Mouse (Mus musculus): ENCODE results near the gene Sox6.

Sox6 gene

GRCm38 (mm10) chr7:115988109-115988779 is 50.4 kb downstream of the Sox6 start:
- no peak for DNase-seq (ENCODE audit: low read depth in 2 of 2, low spot score in 2 of 2)

DNA sequence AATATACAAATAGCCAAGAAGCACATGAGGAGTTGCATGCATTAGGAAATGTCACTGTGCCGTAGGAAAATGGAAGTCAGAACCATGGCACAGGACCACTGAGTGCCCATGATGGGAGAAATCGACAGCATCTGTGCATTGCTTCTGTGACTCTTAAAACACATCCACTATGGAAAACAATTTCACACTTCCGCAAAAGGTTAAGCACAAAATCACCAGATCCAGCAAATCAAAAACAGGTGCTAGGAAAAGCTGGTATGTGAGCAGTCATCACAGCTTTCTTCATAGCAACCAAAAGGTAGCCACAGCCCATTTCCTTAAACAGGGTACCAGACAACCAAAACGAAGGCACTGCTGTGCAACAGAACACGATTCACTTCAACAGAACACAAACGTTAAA is 52.9 kb downstream of the Sox6 start:
- no peak for DNase-seq (ENCODE audit: low read depth in 2 of 2, low spot score in 2 of 2)

- no peak for DNase-seq (ENCODE audit: low read depth in 2 of 2, low spot score in 2 of 2)
Measured at GRCm38 (mm10) chr7:115984076-115984475, 54.5 kb downstream of the Sox6 start.

GRCm38 (mm10) chr7:115979813-115980512 is 58.6 kb downstream of the Sox6 start:
- no peak for DNase-seq (ENCODE audit: low read depth in 2 of 2, low spot score in 2 of 2)

DNA sequence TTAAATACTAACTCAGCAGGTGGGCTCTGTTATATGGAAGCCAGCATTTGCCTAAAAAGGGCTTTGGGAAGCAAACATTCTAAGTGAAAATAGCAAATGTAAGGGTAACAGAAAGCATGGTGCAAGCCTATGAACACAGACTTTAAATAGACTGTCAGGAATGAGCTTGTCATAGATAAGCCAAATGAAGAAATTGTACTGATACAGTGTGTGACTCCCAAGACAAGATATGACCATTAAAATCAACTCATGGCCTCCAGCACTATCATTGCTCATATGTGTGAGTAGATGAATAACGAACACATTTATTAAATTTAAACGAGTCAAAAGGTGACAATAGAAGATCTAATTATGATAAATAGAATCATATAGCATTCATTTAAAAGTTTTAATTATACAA is 64.1 kb downstream of the Sox6 start:
- DNase-seq (ENCODE audit: low read depth in 2 of 2, low spot score in 2 of 2): no peak

GRCm38 (mm10) chr7:115967186-115967585 is 71.4 kb downstream of the Sox6 start:
- DNase-seq (ENCODE audit: low read depth in 2 of 2, low spot score in 2 of 2): no peak

GRCm38 (mm10) chr7:115966181-115966580 is 72.4 kb downstream of the Sox6 start:
- DNase-seq (ENCODE audit: low read depth in 2 of 2, low spot score in 2 of 2): no peak

- DNase-seq (ENCODE audit: low read depth in 2 of 2, low spot score in 2 of 2): no peak
Measured at GRCm38 (mm10) chr7:115953046-115953445, 85.5 kb downstream of the Sox6 start.

DNA sequence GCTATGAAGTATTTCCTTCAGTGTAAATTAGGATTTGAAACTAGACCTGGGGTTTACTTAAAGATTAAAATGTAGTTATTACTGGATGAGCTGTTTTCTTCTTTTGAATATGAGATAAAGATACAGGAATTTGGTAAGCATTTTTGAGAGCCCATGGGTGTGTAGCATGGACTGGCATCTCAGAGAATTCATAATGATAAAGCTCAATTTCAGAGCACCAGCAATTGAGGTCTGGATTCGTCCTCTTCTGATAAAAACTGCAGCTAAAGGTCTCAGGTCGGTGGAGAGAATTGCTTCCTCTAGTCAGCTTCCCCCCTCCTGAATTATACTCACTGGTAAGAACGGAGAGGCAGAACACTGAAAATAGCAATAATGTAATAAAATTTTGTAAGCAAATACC is 86.4 kb downstream of the Sox6 start:
- no peak for DNase-seq (ENCODE audit: low read depth in 2 of 2, low spot score in 2 of 2)

- DNase-seq (ENCODE audit: low read depth in 2 of 2, low spot score in 2 of 2): no peak
Measured at GRCm38 (mm10) chr7:115951689-115952088, 86.9 kb downstream of the Sox6 start.

DNA sequence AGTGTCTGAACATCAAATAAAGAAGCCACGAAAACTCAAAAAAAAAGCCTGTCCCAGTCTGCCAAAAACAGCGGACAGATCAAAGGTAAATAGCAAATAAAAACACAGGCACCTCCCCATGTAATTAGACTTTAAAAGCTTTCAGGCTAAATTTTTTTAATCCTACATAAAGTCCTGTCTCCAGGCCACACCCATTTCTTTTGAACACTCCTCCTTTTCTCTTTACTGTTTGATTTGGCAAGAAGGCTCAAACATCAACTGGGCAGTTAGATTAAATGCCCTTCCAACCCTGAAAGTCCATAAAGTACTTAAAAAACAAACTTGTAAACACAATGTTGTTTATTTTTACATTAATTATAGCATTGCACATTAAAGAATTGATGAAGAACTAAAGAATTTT is 90.7 kb downstream of the Sox6 start:
- DNase-seq (ENCODE audit: low read depth in 2 of 2, low spot score in 2 of 2): no peak

- no peak for DNase-seq (ENCODE audit: low read depth in 2 of 2, low spot score in 2 of 2)
Measured at GRCm38 (mm10) chr7:115946559-115946958, 92.0 kb downstream of the Sox6 start.

DNA sequence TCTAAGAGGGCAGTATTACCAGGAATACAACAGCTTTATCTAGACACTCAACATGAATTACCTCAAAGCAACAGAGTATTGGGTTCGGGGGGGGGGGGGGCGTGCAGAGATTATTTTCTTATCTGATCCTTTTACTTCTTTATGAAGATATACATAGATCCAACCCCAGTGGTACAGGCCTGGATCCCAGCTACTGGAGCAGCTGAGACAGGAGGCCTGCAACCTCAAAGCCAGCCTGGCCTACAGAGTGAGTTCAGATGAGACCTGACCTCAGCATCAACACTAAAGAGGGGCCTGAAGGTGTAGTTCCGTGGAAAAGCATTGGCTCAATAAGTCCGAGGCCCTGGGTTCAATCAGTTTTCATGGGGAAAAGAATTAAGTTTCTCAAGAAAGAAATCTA is 93.1 kb downstream of the Sox6 start:
- no peak for DNase-seq (ENCODE audit: low read depth in 2 of 2, low spot score in 2 of 2)

DNA sequence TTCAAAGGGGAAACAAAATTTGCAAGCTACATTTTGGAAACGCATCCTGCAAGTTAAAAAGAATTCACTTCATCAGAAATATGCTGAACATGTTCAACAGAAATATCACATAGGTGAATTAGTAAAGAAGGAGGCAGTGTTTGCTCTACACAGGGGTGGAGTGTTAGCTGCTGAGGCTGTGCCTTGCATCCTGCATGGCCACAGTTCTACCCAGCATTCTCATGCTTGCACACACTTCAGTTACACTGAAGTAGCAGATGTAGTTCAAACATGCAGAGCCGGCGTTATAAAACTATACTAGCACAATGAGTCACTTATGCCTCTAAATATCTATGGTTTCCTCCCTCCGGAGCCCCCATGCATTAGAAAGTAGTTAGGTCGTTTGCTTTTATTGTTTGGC is 94.3 kb downstream of the Sox6 start:
- no peak for DNase-seq (ENCODE audit: low read depth in 2 of 2, low spot score in 2 of 2)

DNA sequence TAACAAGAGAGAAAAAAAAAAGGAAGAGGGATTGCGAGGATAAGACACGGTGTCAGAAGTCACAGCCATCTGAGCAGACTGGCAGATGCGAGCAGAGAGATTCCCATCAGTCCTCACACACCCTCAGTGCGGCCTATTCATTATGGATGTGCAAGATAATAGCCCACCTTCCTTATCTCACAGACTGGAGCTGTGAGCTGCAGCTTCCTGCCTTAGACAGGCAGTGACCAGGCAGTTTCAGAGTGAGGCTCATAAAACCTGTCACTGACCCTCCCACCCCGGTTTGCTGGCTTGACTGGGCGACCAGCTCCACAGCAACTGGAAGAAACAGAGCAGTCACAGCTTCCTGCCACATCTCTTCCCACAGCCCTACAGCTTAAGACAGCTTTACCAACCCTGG is 96.8 kb downstream of the Sox6 start:
- no peak for DNase-seq (ENCODE audit: low read depth in 2 of 2, low spot score in 2 of 2)

DNA sequence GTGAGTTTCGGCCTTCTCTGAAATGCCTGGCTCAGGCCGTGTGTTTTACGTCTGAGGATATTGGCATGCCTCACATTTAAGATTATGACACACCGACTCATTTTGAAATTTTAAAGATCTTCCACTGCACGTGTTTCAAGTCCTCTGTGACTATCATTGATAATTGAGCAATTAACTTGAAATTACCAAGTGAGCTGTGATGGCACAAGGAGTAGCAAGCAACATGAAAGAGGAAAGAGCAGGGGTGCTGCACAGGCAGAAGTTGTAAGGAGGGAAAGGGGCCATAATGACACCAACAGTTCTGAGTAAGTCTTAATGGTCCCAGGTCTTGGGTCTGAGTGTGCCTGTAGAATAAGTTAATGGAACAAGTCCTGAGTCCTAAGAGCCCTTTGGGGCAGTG is 99.3 kb downstream of the Sox6 start:
- DNase-seq (ENCODE audit: low read depth in 2 of 2, low spot score in 2 of 2): no peak

- no peak for DNase-seq (ENCODE audit: low read depth in 2 of 2, low spot score in 2 of 2)
Measured at GRCm38 (mm10) chr7:115936908-115937307, 101.7 kb downstream of the Sox6 start.

- DNase-seq (ENCODE audit: low read depth in 2 of 2, low spot score in 2 of 2): no peak
Measured at GRCm38 (mm10) chr7:115915338-115915737, 123.3 kb downstream of the Sox6 start.

DNA sequence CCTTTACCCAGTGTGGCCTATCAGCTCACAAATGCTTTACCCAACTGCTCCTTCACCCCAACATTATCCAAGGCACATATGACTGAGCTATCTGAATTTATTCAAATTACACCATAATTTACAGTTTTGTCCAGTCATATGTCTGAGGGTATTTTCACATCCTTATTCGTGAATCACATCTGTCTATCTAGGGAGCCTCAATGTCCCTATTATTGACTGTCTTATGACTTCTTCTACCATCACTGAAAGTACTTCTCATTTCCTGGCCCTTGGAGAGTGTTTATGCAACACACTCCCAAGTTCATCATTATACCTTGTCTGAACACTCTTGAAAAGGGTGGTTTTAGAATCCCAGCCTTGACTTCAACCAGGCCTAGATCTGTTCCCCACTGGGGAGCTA is 128.3 kb downstream of the Sox6 start:
- DNase-seq (ENCODE audit: low read depth in 2 of 2, low spot score in 2 of 2): no peak

DNA sequence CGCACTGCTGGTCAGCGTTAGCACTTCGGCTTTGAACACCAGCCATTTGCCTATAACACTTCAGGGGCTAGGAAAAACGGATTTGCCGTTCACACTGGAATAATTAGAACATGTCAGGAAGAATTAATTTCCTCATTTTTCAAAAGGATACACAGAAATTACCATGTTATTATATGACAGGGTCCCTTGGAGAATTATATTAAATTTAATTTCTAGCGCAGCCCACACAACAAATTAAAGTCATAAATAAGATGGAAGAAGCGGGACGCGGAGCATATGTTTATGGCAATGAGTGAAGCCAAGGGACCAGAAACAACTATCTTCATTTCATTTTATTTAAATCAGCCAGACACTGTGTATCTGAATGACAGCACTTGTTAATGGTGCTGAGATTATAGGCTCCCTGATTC is 133.8 kb downstream of the Sox6 start:
- DNase-seq (ENCODE audit: low read depth in 2 of 2, low spot score in 2 of 2): no peak

DNA sequence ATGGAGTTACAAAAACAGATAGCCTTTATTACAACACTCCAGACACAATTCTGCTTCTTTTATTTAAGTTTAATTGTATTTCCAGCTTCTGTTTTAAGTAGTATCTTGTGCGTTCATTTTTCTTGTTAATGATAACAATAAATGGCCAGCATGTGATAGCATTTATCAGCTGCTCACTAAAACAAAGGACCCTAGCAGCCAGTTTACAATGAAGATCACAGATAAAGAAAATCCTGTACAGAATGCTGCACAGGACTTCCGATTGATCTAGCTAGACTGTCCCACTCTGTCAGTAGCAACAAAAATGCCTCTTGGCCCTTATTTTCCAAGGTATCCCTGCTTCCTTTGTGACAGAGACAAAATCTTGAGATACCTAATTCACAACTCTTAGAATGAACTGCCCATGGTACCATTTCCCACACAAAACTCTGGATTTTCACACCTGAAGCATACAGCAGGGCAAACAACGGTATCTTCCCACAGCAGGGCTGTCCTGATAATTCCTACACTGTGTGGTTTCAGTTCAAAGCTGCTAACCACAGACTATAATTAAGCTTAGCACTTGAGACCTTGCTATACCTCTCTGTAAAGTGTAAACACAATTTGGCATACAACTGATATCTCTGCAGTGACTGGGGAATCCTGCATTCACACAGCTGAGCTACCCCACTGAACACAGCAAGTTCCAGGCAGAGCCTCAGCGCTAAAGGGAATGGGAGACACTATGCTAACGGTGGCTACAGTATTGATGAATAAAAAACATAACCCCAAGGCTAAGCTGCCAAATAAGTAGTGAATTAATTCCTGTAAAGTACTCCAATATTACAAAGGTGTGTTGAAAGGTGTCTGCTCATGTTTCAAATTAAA is 134.4 kb downstream of the Sox6 start:
- DNase-seq (ENCODE audit: low read depth in 2 of 2, low spot score in 2 of 2): no peak

GRCm38 (mm10) chr7:115903368-115903767 is 135.2 kb downstream of the Sox6 start:
- no peak for DNase-seq (ENCODE audit: low read depth in 2 of 2, low spot score in 2 of 2)
